Mouse (Mus musculus) frontal cortex, postnatal 14 days (tissue): ENCODE measurements around the gene Celsr1.
"Not testable (repeated sequence)": the region's sequence is repeated elsewhere in the genome, so short reads cannot be mapped to it uniquely, and the experiment has no call there.

ENCODE experiments used
- DNase-seq, 2 experiments: peaks; one replicate each; pipeline ENCODE4 v3.0.0; 2022; ENCODE audit warnings: low spot score in 2 of 2

Gene Celsr1

GRCm38 (mm10) chr15:85892498-85893118 is 141.0 kb downstream of the Celsr1 start:
- DNase-seq: no peak

GRCm38 (mm10) chr15:85891971-85892370 is 141.6 kb downstream of the Celsr1 start:
- DNase-seq: no peak

- DNase-seq: no peak
Observed at GRCm38 (mm10) chr15:85889235-85889634, 144.3 kb downstream of the Celsr1 start.

GRCm38 (mm10) chr15:85885606-85886005 is 148.0 kb downstream of the Celsr1 start:
- no peak for DNase-seq

GRCm38 (mm10) chr15:85879498-85879895 is 154.1 kb downstream of the Celsr1 start:
- no peak for DNase-seq

- DNase-seq: peak; percentile 89 to 91
Observed at GRCm38 (mm10) chr15:85878848-85879497, 154.6 kb downstream of the Celsr1 start, which contains the start of gene Trmu. Gene Trmu, plus strand, starts transcription at chr15:85879312.

- DNase-seq: no peak
Observed at GRCm38 (mm10) chr15:85877336-85877735, 156.2 kb downstream of the Celsr1 start.

GRCm38 (mm10) chr15:85867696-85868095 is 165.9 kb downstream of the Celsr1 start:
- peak; percentile 41 to 68 for DNase-seq

GRCm38 (mm10) chr15:85865913-85866312 is 167.7 kb downstream of the Celsr1 start:
- DNase-seq: not testable (repeated sequence)

GRCm38 (mm10) chr15:85859490-85860031 is 174.0 kb downstream of the Celsr1 start, which contains the start of gene Gtse1:
Gene Gtse1, plus strand, starts transcription at chr15:85859745.
- DNase-seq: peak; percentile 93 to 94

GRCm38 (mm10) chr15:85858980-85859489 is 174.5 kb downstream of the Celsr1 start:
- DNase-seq: no peak

GRCm38 (mm10) chr15:85851656-85852392 is 181.8 kb downstream of the Celsr1 start:
- DNase-seq: no peak
